Mouse (Mus musculus): ENCODE measurements at regions not wholly inside any gene's neighbourhood (a gene's known extent, or its start where the extent isn't known, plus 50 kb on each side); places are given as distances from the start of the nearest gene placed in this dataset.

- Histone ChIP-seq H3K4me3 (no peak overlapping the region), H3K9me3 (replicated peaks) (no peaks in the 10 kb centered on the region), H3K27me3 (ENCODE audit: low read depth, poor library complexity, severe bottlenecking) (no peaks in the 10 kb centered on the region), H3K36me3 (no peaks in the 10 kb centered on the region), H3K4me1 (peaks cover 6% of the 10 kb centered on the region; the same call in 1 of the 2 replicates), H3K27ac (replicated peaks) (no peak overlapping the region)
- WGBS: 85% methylated on average over 2 of the region's 2 CpGs
- no peak for DNase-seq (ENCODE audit: low spot score)
These were observed 69.2 kb upstream of the Gadd45a start for GRCm38 (mm10) chr6:67106493-67106892.

GRCm38 (mm10) chr6:67105386-67105785 is 68.1 kb upstream of the Gadd45a start:
- no peak overlapping the region for H3K4me3 ChIP-seq
- H3K27ac ChIP-seq (replicated peaks): no peak overlapping the region
- no peaks in the 10 kb centered on the region for H3K27me3 ChIP-seq (ENCODE audit: low read depth, poor library complexity, severe bottlenecking)
- no peaks in the 10 kb centered on the region for H3K36me3 ChIP-seq
- no peaks in the 10 kb centered on the region for H3K9me3 ChIP-seq (replicated peaks)
- no peak for DNase-seq (ENCODE audit: low spot score)
- 10% methylated on average over 4 of the region's 4 CpGs for WGBS
- peaks cover 6% of the 10 kb centered on the region; the same call in 1 of the 2 replicates for H3K4me1 ChIP-seq

- no peak overlapping the region for H3K4me3 ChIP-seq
- WGBS: 89% methylated on average over 3 of the region's 3 CpGs
- H3K27ac ChIP-seq (replicated peaks): no peak overlapping the region
- H3K27me3 ChIP-seq (ENCODE audit: low read depth, poor library complexity, severe bottlenecking): no peaks in the 10 kb centered on the region
- H3K36me3 ChIP-seq: no peaks in the 10 kb centered on the region
- peaks cover 6% of the 10 kb centered on the region; the same call in 1 of the 2 replicates for H3K4me1 ChIP-seq
- no peaks in the 10 kb centered on the region for H3K9me3 ChIP-seq (replicated peaks)
- DNase-seq (ENCODE audit: low spot score): no peak
These were observed 66.9 kb upstream of the Gadd45a start for GRCm38 (mm10) chr6:67104205-67104604.

- H3K27ac ChIP-seq (replicated peaks): no peak overlapping the region
- H3K4me3 ChIP-seq: no peak overlapping the region
- H3K27me3 ChIP-seq (ENCODE audit: low read depth, poor library complexity, severe bottlenecking): no peaks in the 10 kb centered on the region
- 70% methylated on average over 11 of the region's 11 CpGs for WGBS
- H3K4me1 ChIP-seq: peaks cover 6% of the 10 kb centered on the region; the same call in 1 of the 2 replicates
- no peaks in the 10 kb centered on the region for H3K9me3 ChIP-seq (replicated peaks)
- no peak for DNase-seq (ENCODE audit: low spot score)
- no peaks in the 10 kb centered on the region for H3K36me3 ChIP-seq
These were observed 65.4 kb upstream of the Gadd45a start for GRCm38 (mm10) chr6:67102541-67103134.

GRCm38 (mm10) chr6:67102014-67102413 is 64.8 kb upstream of the Gadd45a start:
- Histone ChIP-seq H3K36me3 (no peaks in the 10 kb centered on the region), H3K27me3 (ENCODE audit: low read depth, poor library complexity, severe bottlenecking) (no peaks in the 10 kb centered on the region), H3K4me3 (no peak overlapping the region), H3K27ac (replicated peaks) (no peak overlapping the region), H3K4me1 (peaks cover 6% of the 10 kb centered on the region; the same call in 1 of the 2 replicates), H3K9me3 (replicated peaks) (no peaks in the 10 kb centered on the region)
- WGBS: 92% methylated on average over 4 of the region's 4 CpGs
- no peak for DNase-seq (ENCODE audit: low spot score)

- Histone ChIP-seq H3K9me3 (replicated peaks) (no peaks in the 10 kb centered on the region), H3K4me1 (no peaks in the 10 kb centered on the region), H3K4me3 (no peak overlapping the region), H3K36me3 (no peaks in the 10 kb centered on the region), H3K27ac (replicated peaks) (no peak overlapping the region), H3K27me3 (ENCODE audit: low read depth, poor library complexity, severe bottlenecking) (no peaks in the 10 kb centered on the region)
- WGBS: 83% methylated on average over 3 of the region's 3 CpGs
- no peak for DNase-seq (ENCODE audit: low spot score)
These were observed 57.2 kb upstream of the Gadd45a start for GRCm38 (mm10) chr6:67094426-67094825.

- no peaks in the 10 kb centered on the region for H3K9me3 ChIP-seq (replicated peaks)
- H3K27me3 ChIP-seq (ENCODE audit: low read depth, poor library complexity, severe bottlenecking): no peaks in the 10 kb centered on the region
- 81% methylated on average over 1 of the region's 1 CpGs for WGBS
- DNase-seq (ENCODE audit: low spot score): no peak
- no peak overlapping the region for H3K27ac ChIP-seq (replicated peaks)
- H3K36me3 ChIP-seq: no peaks in the 10 kb centered on the region
- H3K4me3 ChIP-seq: no peak overlapping the region
- H3K4me1 ChIP-seq: no peaks in the 10 kb centered on the region
These were observed 55.9 kb upstream of the Gadd45a start for GRCm38 (mm10) chr6:67093128-67093527.

GRCm38 (mm10) chr6:67090150-67090549 is 52.9 kb upstream of the Gadd45a start:
- Histone ChIP-seq H3K4me1 (peaks cover 7% of the 10 kb centered on the region; the same call in 1 of the 2 replicates), H3K27ac (replicated peaks) (no peak overlapping the region), H3K27me3 (ENCODE audit: low read depth, poor library complexity, severe bottlenecking) (no peaks in the 10 kb centered on the region), H3K4me3 (no peak overlapping the region), H3K9me3 (replicated peaks) (no peaks in the 10 kb centered on the region), H3K36me3 (no peaks in the 10 kb centered on the region)
- WGBS: 78% methylated on average over 4 of the region's 4 CpGs
- DNase-seq (ENCODE audit: low spot score): no peak

GRCm38 (mm10) chr6:67089530-67090140 is 52.4 kb upstream of the Gadd45a start:
- Histone ChIP-seq H3K27ac (replicated peaks) (no peak overlapping the region), H3K27me3 (ENCODE audit: low read depth, poor library complexity, severe bottlenecking) (no peaks in the 10 kb centered on the region), H3K4me3 (no peak overlapping the region), H3K36me3 (no peaks in the 10 kb centered on the region), H3K4me1 (peaks cover 7% of the 10 kb centered on the region; the same call in 1 of the 2 replicates), H3K9me3 (replicated peaks) (no peaks in the 10 kb centered on the region)
- DNase-seq (ENCODE audit: low spot score): no peak
- WGBS: 77% methylated on average over 3 of the region's 3 CpGs

- no peak overlapping the region for H3K4me3 ChIP-seq
- H3K27me3 ChIP-seq (ENCODE audit: low read depth, poor library complexity, severe bottlenecking): no peaks in the 10 kb centered on the region
- no peak for DNase-seq (ENCODE audit: low spot score)
- H3K27ac ChIP-seq (replicated peaks): no peak overlapping the region; the same call in 1 of the 2 replicates
- peaks cover 7% of the 10 kb centered on the region; the same call in 1 of the 2 replicates for H3K4me1 ChIP-seq
- WGBS: 76% methylated on average over 21 of the region's 21 CpGs
- no peaks in the 10 kb centered on the region for H3K9me3 ChIP-seq (replicated peaks)
- no peaks in the 10 kb centered on the region for H3K36me3 ChIP-seq
These were observed 51.6 kb upstream of the Gadd45a start for GRCm38 (mm10) chr6:67088741-67089455.

GRCm38 (mm10) chr6:67087837-67088440 is 50.7 kb upstream of the Gadd45a start:
- H3K4me1 ChIP-seq: peaks cover 7% of the 10 kb centered on the region; the same call in 1 of the 2 replicates
- H3K27ac ChIP-seq (replicated peaks): no peak overlapping the region
- WGBS: 92% methylated on average over 5 of the region's 5 CpGs
- no peak overlapping the region for H3K4me3 ChIP-seq
- H3K9me3 ChIP-seq (replicated peaks): no peaks in the 10 kb centered on the region
- no peaks in the 10 kb centered on the region for H3K36me3 ChIP-seq
- no peak for DNase-seq (ENCODE audit: low spot score)
- no peaks in the 10 kb centered on the region for H3K27me3 ChIP-seq (ENCODE audit: low read depth, poor library complexity, severe bottlenecking)

- Histone ChIP-seq H3K9me3 (replicated peaks) (no peaks in the 10 kb centered on the region), H3K4me1 (peaks cover 7% of the 10 kb centered on the region; the same call in 1 of the 2 replicates), H3K36me3 (no peaks in the 10 kb centered on the region), H3K27me3 (ENCODE audit: low read depth, poor library complexity, severe bottlenecking) (no peaks in the 10 kb centered on the region), H3K27ac (replicated peaks) (no peak overlapping the region), H3K4me3 (no peak overlapping the region)
- WGBS: 71% methylated on average over 3 of the region's 3 CpGs
- DNase-seq (ENCODE audit: low spot score): peak; percentile 23
These were observed 50.1 kb upstream of the Gadd45a start for GRCm38 (mm10) chr6:67087393-67087792.

Measured in midbrain, embryonic 10.5 days (tissue).